Mouse (Mus musculus): Measurements from ENCODE around the gene Plgrkt. TPM values are rescaled to one million over a fixed set of nuclear protein-coding genes. Genes with fewer than 3 reads are reported as not detected.
A peak's percentile ranks its signal among the peaks of the same experiment; 100 is the strongest.
"Not testable (repeated sequence)": the region's sequence is repeated elsewhere in the genome, so short reads cannot be mapped to it uniquely, and the experiment has no call there.

Plgrkt gene
- 58.1 and 58.2 TPM in 2 replicates for polyA plus RNA-seq (2015; fragmentation: Nextera tagmentation; extraction: Ambion mirVana)

GRCm38 (mm10) chr19:29366969-29367622, at the start of gene Plgrkt, which contains the start of gene Cd274:
TSS of gene Plgrkt (minus strand) at chr19:29367390.
TSS of gene Cd274 (plus strand) at chr19:29367455.
- no peak for ATAC-seq (ENCODE audit: low FRiP score, low read depth)
- H3K9ac ChIP-seq: peak within 1 kb of the TSS; percentile 67

GRCm38 (mm10) chr19:29416393-29416902, 49.3 kb upstream of the Plgrkt start:
- no peaks in the 10 kb centered on the region for H3K36me3 ChIP-seq
- no peak overlapping the region for H3K4me3 ChIP-seq
- peaks cover 17% of the 10 kb centered on the region; the same call in 1 of the 2 replicates for H3K4me1 ChIP-seq
- no peaks in the 10 kb centered on the region for H3K9me3 ChIP-seq
- H3K27me3 ChIP-seq: no peaks in the 10 kb centered on the region
- H3K9ac ChIP-seq: no peak overlapping the region
- no peak overlapping the region for H3K27ac ChIP-seq
- WGBS: 73% methylated on average over 3 of the region's 3 CpGs
- no peak for ATAC-seq (ENCODE audit: low FRiP score, low read depth)
- H3K4me2 ChIP-seq (replicated peaks): no peak overlapping the region

More at GRCm38 (mm10) chr19:29366969-29367622, at the start of gene Plgrkt, which contains the start of gene Cd274:
- peak within 1 kb of the TSS; percentile 56 for H3K4me3 ChIP-seq
- H3K27ac ChIP-seq: no peak within 1 kb of the TSS
- H3K4me1 ChIP-seq: peaks cover 7% of the 10 kb centered on the region; the same call in 1 of the 2 replicates
- H3K36me3 ChIP-seq: no peaks in the 10 kb centered on the region
- peaks cover 5% of the 10 kb centered on the region; the same call in 1 of the 2 replicates for H3K27me3 ChIP-seq
- peak within 1 kb of the TSS; percentile 84 for H3K4me2 ChIP-seq (replicated peaks)
- WGBS: 3% methylated on average over 26 of the region's 26 CpGs
- no peaks in the 10 kb centered on the region for H3K9me3 ChIP-seq

GRCm38 (mm10) chr19:29414917-29415316, 47.7 kb upstream of the Plgrkt start:
- not testable (repeated sequence) for H3K4me2 ChIP-seq (replicated peaks); H3K4me3 ChIP-seq; H3K9ac ChIP-seq; H3K9me3 ChIP-seq; ATAC-seq (ENCODE audit: low FRiP score, low read depth); H3K27me3 ChIP-seq; H3K27ac ChIP-seq; H3K36me3 ChIP-seq
- H3K4me1 ChIP-seq: 0 out of 2 replicates have a peak, but pooled peaks cover 14% of the 10 kb centered on the region

GRCm38 (mm10) chr19:29414513-29414912, 47.3 kb upstream of the Plgrkt start:
- WGBS: 84% methylated on average over 3 of the region's 3 CpGs
- Histone ChIP-seq H3K27ac (no peak overlapping the region), H3K9me3 (no peaks in the 10 kb centered on the region), H3K9ac (no peak overlapping the region), H3K4me1 (0 out of 2 replicates have a peak, but pooled peaks cover 14% of the 10 kb centered on the region), H3K27me3 (no peaks in the 10 kb centered on the region), H3K36me3 (no peaks in the 10 kb centered on the region), H3K4me3 (no peak overlapping the region), H3K4me2 (replicated peaks) (no peak overlapping the region)
- no peak for ATAC-seq (ENCODE audit: low FRiP score, low read depth)

- H3K36me3 ChIP-seq: no peaks in the 10 kb centered on the region
- H3K27ac ChIP-seq: peak overlapping the region; percentile 85
- no peaks in the 10 kb centered on the region for H3K9me3 ChIP-seq
- no peaks in the 10 kb centered on the region for H3K27me3 ChIP-seq
- H3K4me3 ChIP-seq: no peak overlapping the region
- H3K9ac ChIP-seq: no peak overlapping the region
- H3K4me2 ChIP-seq (replicated peaks): no peak overlapping the region; the same call in 1 of the 2 replicates
- 24% methylated on average over 6 of the region's 6 CpGs for WGBS
- ATAC-seq (ENCODE audit: low FRiP score, low read depth): peak; percentile 94
- peaks cover 18% of the 10 kb centered on the region for H3K4me1 ChIP-seq
These were observed 45.6 kb upstream of the Plgrkt start for GRCm38 (mm10) chr19:29412476-29413420.

GRCm38 (mm10) chr19:29410619-29411018, 43.4 kb upstream of the Plgrkt start, which contains the start of gene Pdcd1lg2:
TSS of gene Pdcd1lg2 (plus strand) at chr19:29410919.
- no peak within 1 kb of the TSS for H3K9ac ChIP-seq
- ATAC-seq (ENCODE audit: low FRiP score, low read depth): no peak
- WGBS: 86% methylated on average over 4 of the region's 4 CpGs

GRCm38 (mm10) chr19:29406042-29407017, 39.1 kb upstream of the Plgrkt start:
- no peaks in the 10 kb centered on the region for H3K36me3 ChIP-seq
- WGBS: 34% methylated on average over 18 of the region's 18 CpGs
- H3K27ac ChIP-seq: no peak overlapping the region
- H3K9ac ChIP-seq: no peak overlapping the region
- no peak; the same call in 1 of the 2 replicates for ATAC-seq (ENCODE audit: low FRiP score, low read depth)
- H3K4me3 ChIP-seq: no peak overlapping the region
- H3K4me1 ChIP-seq: peaks cover 24% of the 10 kb centered on the region
- peak overlapping the region; percentile 30 for H3K4me2 ChIP-seq (replicated peaks)
- H3K9me3 ChIP-seq: no peaks in the 10 kb centered on the region
- no peaks in the 10 kb centered on the region for H3K27me3 ChIP-seq

More at GRCm38 (mm10) chr19:29410619-29411018, 43.4 kb upstream of the Plgrkt start, which contains the start of gene Pdcd1lg2:
- Histone ChIP-seq H3K27ac (no peak within 1 kb of the TSS), H3K36me3 (no peaks in the 10 kb centered on the region), H3K4me3 (no peak within 1 kb of the TSS), H3K9me3 (no peaks in the 10 kb centered on the region), H3K4me2 (replicated peaks) (no peak within 1 kb of the TSS), H3K27me3 (no peaks in the 10 kb centered on the region), H3K4me1 (peaks cover 27% of the 10 kb centered on the region)

- no peaks in the 10 kb centered on the region for H3K27me3 ChIP-seq
- ATAC-seq (ENCODE audit: low FRiP score, low read depth): no peak
- H3K36me3 ChIP-seq: no peaks in the 10 kb centered on the region
- no peak overlapping the region for H3K4me3 ChIP-seq
- H3K27ac ChIP-seq: no peak overlapping the region
- 27% methylated on average over 2 of the region's 2 CpGs for WGBS
- H3K4me2 ChIP-seq (replicated peaks): no peak overlapping the region
- no peak overlapping the region for H3K9ac ChIP-seq
- H3K4me1 ChIP-seq: peaks cover 24% of the 10 kb centered on the region
- no peaks in the 10 kb centered on the region for H3K9me3 ChIP-seq
These were observed 38.2 kb upstream of the Plgrkt start for GRCm38 (mm10) chr19:29405388-29405787.

GRCm38 (mm10) chr19:29403251-29403650, 36.1 kb upstream of the Plgrkt start:
- Histone ChIP-seq H3K27me3 (no peaks in the 10 kb centered on the region), H3K4me1 (peaks cover 21% of the 10 kb centered on the region), H3K27ac (no peak overlapping the region), H3K4me3 (no peak overlapping the region), H3K4me2 (replicated peaks) (no peak overlapping the region), H3K9ac (no peak overlapping the region), H3K36me3 (no peaks in the 10 kb centered on the region), H3K9me3 (peaks cover 6% of the 10 kb centered on the region; the same call in 1 of the 2 replicates)
- ATAC-seq (ENCODE audit: low FRiP score, low read depth): no peak
- 71% methylated on average over 4 of the region's 4 CpGs for WGBS

GRCm38 (mm10) chr19:29402621-29403020, 35.4 kb upstream of the Plgrkt start:
- no peak overlapping the region for H3K9ac ChIP-seq
- H3K36me3 ChIP-seq: no peaks in the 10 kb centered on the region
- no peak overlapping the region for H3K27ac ChIP-seq
- H3K4me2 ChIP-seq (replicated peaks): no peak overlapping the region
- no peak for ATAC-seq (ENCODE audit: low FRiP score, low read depth)
- peaks cover 11% of the 10 kb centered on the region; the same call in 1 of the 2 replicates for H3K9me3 ChIP-seq
- H3K4me1 ChIP-seq: peaks cover 20% of the 10 kb centered on the region
- no peak overlapping the region for H3K4me3 ChIP-seq
- no peaks in the 10 kb centered on the region for H3K27me3 ChIP-seq
- WGBS: 90% methylated on average over 4 of the region's 4 CpGs

GRCm38 (mm10) chr19:29400466-29400865, 33.3 kb upstream of the Plgrkt start:
- Histone ChIP-seq H3K9ac (no peak overlapping the region), H3K36me3 (no peaks in the 10 kb centered on the region)
- 81% methylated on average over 3 of the region's 3 CpGs for WGBS

More at GRCm38 (mm10) chr19:29400466-29400865, 33.3 kb upstream of the Plgrkt start:
- Histone ChIP-seq H3K9me3 (peaks cover 11% of the 10 kb centered on the region; the same call in 1 of the 2 replicates), H3K4me1 (peaks cover 11% of the 10 kb centered on the region), H3K4me3 (no peak overlapping the region), H3K4me2 (replicated peaks) (no peak overlapping the region), H3K27me3 (no peaks in the 10 kb centered on the region), H3K27ac (no peak overlapping the region)
- ATAC-seq (ENCODE audit: low FRiP score, low read depth): no peak
